Mouse (Mus musculus): ENCODE data around the gene Uggt2. TPM values are rescaled to one million over a fixed set of nuclear protein-coding genes. Genes with fewer than 3 reads are reported as not detected.

Gene Uggt2
- polyA plus RNA-seq, 1 experiment from 2014 or later: 11.2 TPM

DNA sequence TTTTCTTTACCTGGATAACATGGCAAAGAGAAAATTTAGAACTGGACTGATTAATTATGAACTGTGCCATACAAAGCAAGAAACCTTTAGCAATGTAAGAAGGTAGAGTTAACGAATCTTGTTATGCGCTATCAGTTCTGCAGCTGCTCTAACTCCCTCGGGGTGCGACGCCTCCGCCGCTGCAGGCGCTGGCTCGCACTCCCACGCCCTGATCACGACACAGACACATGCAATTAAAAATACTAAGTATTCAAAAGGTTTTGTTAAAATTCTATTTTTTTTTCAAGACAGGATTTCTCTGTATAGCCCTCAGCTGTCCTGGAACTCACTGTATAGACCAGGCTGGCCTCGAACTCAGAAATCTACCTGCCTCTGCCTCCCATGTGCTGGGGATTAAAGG is 85.7 kb downstream of the Uggt2 start:
- Histone ChIP-seq H3K27ac (no peak overlapping the region), H3K4me3 (no peak overlapping the region), H3K4me1 (no peaks in the 10 kb centered on the region), H3K36me3 (peaks cover 26% of the 10 kb centered on the region; the same call in 1 of the 2 replicates), H3K9me3 (no peaks in the 10 kb centered on the region), H3K27me3 (ENCODE audit: insufficient read depth, poor library complexity, severe bottlenecking) (no peaks in the 10 kb centered on the region)
- WGBS: 68% methylated on average over 12 of the region's 12 CpGs
- no peak for DNase-seq (ENCODE audit: low spot score)

DNA sequence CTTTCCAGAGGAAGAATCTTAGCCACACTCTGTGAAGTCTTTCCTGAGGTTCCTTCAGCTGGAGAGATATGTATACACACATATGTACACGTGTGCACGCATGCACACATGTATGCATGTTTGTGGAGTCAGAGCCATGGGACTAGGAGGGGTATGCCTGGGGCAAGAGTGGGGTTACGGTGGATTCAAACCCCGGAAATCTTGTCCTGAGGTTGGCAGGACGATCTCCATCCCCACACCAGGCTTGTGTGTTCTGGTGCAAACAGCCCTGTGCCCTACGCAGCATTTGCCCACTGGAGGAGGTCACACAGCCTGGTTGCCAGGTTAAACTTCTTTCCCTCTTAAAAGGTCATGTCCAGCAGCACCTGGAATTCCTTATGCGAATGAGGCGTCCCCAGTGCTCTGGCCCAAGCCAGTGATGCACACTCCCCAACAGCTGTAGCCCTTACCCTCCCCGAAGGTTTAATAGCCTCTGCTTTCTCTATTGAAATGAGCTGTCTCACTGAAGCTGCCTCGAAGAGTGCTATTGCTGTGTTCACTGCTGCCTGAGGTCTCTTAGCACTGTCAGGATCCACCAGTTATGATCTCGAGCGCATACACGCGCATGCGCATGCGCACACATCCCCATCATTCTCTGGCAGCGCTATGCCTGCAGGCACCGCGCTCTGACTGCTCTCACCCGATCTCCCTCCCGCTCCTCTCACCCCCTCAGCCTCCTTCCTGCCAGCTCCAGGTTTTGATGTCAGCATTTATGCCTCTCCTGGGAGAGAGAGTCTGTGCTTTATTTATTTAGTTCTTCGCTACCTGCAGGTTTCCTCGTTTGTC is 86.4 kb downstream of the Uggt2 start:
- no peak for DNase-seq (ENCODE audit: low spot score)
- Histone ChIP-seq H3K27me3 (ENCODE audit: insufficient read depth, poor library complexity, severe bottlenecking) (no peaks in the 10 kb centered on the region), H3K36me3 (peaks cover 26% of the 10 kb centered on the region; the same call in 1 of the 2 replicates), H3K4me1 (no peaks in the 10 kb centered on the region), H3K4me3 (peak overlapping the region; percentile 34; the same call in 1 of the 2 replicates), H3K27ac (no peak overlapping the region), H3K9me3 (no peaks in the 10 kb centered on the region)
- 67% methylated on average over 23 of the region's 23 CpGs for WGBS

DNA sequence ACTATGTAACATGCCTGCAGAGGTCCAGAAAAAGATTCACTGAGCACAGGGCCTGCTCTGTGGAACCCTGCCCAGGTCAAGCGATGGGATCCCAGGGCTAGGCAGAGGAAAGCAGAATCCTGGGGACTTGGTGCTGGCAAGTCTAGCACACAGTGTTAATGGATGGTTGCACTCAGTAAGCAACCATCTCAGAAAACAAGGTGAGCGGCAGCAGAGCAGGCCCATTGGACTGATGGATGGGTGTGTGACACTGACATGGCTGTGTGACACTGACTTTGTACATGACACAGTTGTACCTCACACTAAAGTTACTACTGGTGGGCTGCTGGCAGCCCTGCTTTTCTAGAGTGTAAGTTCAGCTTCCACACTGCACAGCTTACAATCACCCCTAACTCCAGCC is 89.7 kb downstream of the Uggt2 start:
- no peaks in the 10 kb centered on the region for H3K27me3 ChIP-seq (ENCODE audit: insufficient read depth, poor library complexity, severe bottlenecking)
- H3K27ac ChIP-seq: no peak overlapping the region
- H3K9me3 ChIP-seq: no peaks in the 10 kb centered on the region
- H3K4me1 ChIP-seq: 0 out of 2 replicates have a peak, but pooled peaks cover 3% of the 10 kb centered on the region
- 95% methylated on average over 2 of the region's 2 CpGs for WGBS
- peaks cover 22% of the 10 kb centered on the region; the same call in 1 of the 2 replicates for H3K36me3 ChIP-seq
- no peak overlapping the region for H3K4me3 ChIP-seq
- no peak for DNase-seq (ENCODE audit: low spot score)

DNA sequence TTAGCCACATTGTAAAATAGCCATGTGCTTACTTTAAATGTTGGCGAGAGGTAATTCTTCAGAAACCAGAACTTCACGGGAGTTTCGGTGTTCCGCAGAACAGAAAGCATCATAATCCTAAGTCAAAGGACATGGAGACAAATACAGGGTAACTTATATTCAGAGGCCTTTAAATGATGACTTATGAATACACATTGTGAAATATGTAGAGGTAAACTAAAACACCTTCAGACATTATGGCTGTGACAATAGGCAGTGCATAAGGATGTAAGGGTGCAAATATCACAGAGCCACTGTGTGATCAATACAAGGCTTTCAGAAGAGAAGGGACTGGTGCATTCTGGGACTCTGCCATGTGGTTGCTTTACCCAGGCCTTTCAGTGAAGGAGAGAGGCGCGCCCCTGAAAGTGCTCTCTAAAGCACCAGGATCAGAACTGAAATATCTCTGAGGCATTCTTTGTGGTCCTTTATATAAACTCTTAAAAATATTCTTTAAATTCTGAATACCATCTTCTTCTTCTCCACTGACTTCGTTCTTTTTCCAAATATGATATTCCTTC is 91.1 kb downstream of the Uggt2 start:
- WGBS: 52% methylated on average over 7 of the region's 7 CpGs
- H3K27ac ChIP-seq: 0 out of 2 replicates have a peak overlapping the region, but pooled peaks have one; percentile 73

DNA sequence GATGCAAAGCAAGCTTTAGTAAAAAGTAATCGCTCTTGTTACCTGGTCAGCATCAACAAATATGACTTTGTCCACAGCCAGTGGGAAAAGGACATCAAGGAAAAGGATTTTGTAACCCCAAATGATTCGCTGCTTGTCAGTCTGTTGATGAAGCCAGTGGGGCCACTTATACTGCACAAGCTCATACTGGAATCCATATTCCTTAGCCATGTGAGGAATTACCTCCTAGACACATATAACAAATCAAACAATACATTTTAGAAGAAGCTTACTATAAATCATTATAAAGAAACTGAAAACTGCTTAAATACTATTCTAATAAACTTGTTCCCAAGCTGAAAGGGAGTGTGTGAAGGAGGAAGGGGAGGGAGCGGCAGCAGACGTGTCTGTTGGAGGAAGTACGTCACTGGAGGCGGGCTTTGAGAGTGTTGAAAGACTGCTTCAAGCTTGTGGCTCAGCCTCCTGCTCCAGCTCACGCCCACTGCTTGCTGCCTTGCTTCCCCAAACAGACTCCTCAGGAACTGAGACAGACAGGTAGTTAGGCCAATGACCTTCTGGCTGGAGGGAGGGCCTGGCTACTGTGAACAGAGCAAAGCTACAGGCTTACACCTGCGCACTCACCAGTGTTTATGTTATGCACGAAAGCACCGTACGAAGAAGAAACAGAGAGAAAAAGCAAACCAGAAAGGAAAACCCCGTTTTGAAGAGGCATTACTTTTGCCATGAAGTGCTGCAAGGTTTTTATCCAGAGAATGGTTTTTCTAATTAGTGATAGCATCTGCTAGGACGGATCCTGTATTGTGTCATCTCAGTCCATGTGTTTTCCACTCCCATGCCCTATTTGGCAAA is 91.9 kb downstream of the Uggt2 start:
- DNase-seq (ENCODE audit: low spot score): peak; percentile 99
- Histone ChIP-seq H3K4me3 (peak overlapping the region; percentile 64), H3K36me3 (peaks cover 12% of the 10 kb centered on the region; the same call in 1 of the 2 replicates), H3K27me3 (ENCODE audit: insufficient read depth, poor library complexity, severe bottlenecking) (no peaks in the 10 kb centered on the region), H3K27ac (peak overlapping the region; percentile 73), H3K4me1 (0 out of 2 replicates have a peak, but pooled peaks cover 3% of the 10 kb centered on the region), H3K9me3 (no peaks in the 10 kb centered on the region)
- under 1% methylated on average over 13 of the region's 13 CpGs for WGBS

More for the DNA sequence above, 91.1 kb downstream of the Uggt2 start:
- DNase-seq (ENCODE audit: low spot score): no peak
- Histone ChIP-seq H3K36me3 (peaks cover 20% of the 10 kb centered on the region; the same call in 1 of the 2 replicates), H3K27me3 (ENCODE audit: insufficient read depth, poor library complexity, severe bottlenecking) (no peaks in the 10 kb centered on the region), H3K4me1 (0 out of 2 replicates have a peak, but pooled peaks cover 3% of the 10 kb centered on the region), H3K9me3 (no peaks in the 10 kb centered on the region), H3K4me3 (peak overlapping the region; percentile 64)

DNA sequence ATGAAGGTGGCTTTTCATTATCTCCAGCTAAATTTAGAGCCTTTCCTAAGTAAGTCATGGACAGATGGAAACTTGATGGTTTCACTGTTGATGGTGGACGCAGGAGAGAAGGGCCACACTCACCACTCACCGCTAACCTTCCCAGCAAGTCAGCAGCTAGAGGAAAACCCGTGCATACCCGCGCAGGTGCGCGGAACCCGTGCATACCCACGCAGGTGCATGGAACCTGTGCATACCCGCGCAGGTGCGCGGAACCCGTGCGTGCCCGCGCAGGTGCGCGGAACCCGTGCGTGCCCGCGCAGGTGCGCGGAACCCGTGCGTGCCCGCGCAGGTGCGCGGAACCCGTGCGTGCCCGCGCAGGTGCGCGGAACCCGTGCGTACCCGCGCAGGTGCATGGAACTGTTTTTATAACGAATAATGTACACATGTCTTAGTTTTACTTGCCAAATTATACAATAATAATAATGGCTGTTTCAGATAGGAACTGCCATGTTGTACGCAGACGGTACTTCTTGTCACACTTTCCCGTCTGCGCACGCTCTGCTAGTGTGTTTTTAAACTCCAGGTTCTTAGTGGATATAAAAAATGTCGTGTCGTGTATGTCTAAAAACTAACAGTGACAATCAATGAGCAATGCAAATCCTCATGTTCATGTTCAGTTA is 92.7 kb downstream of the Uggt2 start:
- H3K36me3 ChIP-seq: peaks cover 11% of the 10 kb centered on the region; the same call in 1 of the 2 replicates
- peak overlapping the region; percentile 64 for H3K4me3 ChIP-seq
- DNase-seq (ENCODE audit: low spot score): no peak
- H3K9me3 ChIP-seq: no peaks in the 10 kb centered on the region
- WGBS: 2% methylated on average over 49 of the region's 49 CpGs
- 0 out of 2 replicates have a peak, but pooled peaks cover 3% of the 10 kb centered on the region for H3K4me1 ChIP-seq
- H3K27me3 ChIP-seq (ENCODE audit: insufficient read depth, poor library complexity, severe bottlenecking): no peaks in the 10 kb centered on the region
- peak overlapping the region; percentile 71; the same call in 1 of the 2 replicates for H3K27ac ChIP-seq

DNA sequence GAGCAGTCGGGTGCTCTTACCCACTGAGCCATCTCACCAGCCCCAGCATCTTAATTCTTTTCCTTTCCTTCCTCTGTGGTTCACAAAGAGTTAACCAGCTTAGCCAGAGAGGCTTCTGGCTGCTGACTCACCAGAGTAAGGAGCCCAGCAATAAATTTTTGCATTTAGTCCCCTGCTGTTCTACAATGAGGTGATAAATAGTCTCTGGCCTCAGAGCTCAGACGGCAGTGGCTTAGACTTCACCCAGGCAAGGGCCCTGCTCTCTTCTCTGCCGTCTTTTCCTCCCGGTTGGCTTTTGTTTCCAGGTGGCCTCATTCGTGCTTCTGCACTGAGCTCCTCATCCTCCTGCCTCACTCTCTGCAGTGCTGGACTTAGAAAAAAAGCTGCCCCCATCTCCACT is 93.4 kb downstream of the Uggt2 start:
- H3K4me1 ChIP-seq: 0 out of 2 replicates have a peak, but pooled peaks cover 3% of the 10 kb centered on the region
- DNase-seq (ENCODE audit: low spot score): no peak
- H3K9me3 ChIP-seq: no peaks in the 10 kb centered on the region
- no peaks in the 10 kb centered on the region for H3K27me3 ChIP-seq (ENCODE audit: insufficient read depth, poor library complexity, severe bottlenecking)
- H3K36me3 ChIP-seq: peaks cover 12% of the 10 kb centered on the region
- 16% methylated on average over 5 of the region's 5 CpGs for WGBS
- H3K4me3 ChIP-seq: no peak overlapping the region
- H3K27ac ChIP-seq: no peak overlapping the region

DNA sequence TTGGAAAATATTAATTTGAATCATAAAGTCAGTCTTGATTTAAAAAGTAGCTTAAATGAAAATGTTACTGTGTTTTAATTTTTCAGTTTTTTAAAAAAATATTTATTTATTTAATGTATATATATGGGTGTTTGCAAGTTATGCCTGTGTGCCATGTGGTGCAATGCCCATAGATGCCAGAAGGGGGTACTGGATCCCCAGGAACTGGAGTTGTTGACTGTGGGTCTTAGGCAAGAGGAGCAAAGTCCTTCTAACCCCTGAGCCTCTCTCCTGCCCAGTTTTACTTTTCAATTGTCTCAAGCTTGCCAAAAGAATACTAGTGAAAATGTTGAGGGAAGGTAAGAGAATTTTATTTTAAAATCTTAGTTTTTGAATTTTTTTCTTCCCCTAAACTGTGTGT is 95.9 kb downstream of the Uggt2 start:
- H3K27ac ChIP-seq: no peak overlapping the region
- H3K36me3 ChIP-seq: peaks cover 16% of the 10 kb centered on the region
- no peak for DNase-seq (ENCODE audit: low spot score)
- no peak overlapping the region for H3K4me3 ChIP-seq
- 0 out of 2 replicates have a peak, but pooled peaks cover 3% of the 10 kb centered on the region for H3K4me1 ChIP-seq
- H3K27me3 ChIP-seq (ENCODE audit: insufficient read depth, poor library complexity, severe bottlenecking): no peaks in the 10 kb centered on the region
- H3K9me3 ChIP-seq: no peaks in the 10 kb centered on the region

DNA sequence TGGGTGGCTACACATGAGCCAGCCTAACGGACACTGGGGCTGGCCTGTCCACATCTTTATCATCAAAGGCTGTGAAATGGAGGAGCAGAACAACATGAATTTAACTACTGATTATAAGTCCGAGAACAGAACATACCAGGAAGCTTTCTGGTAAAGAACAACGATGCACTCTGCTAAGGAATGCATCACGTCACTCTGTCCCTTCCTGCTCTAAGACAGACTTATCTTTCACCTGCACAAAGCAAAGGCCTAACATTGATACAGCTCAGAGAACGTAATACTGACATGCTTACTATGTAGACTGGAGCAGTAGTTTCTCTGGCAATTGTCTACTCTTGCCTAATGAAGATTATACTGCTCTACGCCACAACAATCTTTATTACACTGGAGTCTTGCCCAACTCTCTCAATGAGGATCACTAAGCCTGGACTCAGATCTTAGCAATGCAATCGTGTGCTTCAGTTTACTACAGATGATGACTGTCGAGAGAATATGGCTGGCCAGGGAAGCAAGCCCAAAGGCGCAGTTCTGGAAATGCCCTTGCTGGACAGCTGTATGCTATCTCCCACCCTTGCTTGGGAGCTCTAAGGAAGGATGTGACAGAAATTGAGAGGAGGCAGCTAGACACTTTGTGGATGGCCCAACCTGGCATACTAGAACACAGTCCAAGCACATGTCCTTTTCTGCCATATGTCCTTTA is 103.9 kb downstream of the Uggt2 start:
- H3K36me3 ChIP-seq: peaks cover 47% of the 10 kb centered on the region
- 81% methylated on average over 9 of the region's 9 CpGs for WGBS
- H3K4me3 ChIP-seq: no peak overlapping the region
- H3K27ac ChIP-seq: no peak overlapping the region
- H3K27me3 ChIP-seq (ENCODE audit: insufficient read depth, poor library complexity, severe bottlenecking): no peaks in the 10 kb centered on the region
- no peak for DNase-seq (ENCODE audit: low spot score)
- H3K4me1 ChIP-seq: no peaks in the 10 kb centered on the region
- no peaks in the 10 kb centered on the region for H3K9me3 ChIP-seq

DNA sequence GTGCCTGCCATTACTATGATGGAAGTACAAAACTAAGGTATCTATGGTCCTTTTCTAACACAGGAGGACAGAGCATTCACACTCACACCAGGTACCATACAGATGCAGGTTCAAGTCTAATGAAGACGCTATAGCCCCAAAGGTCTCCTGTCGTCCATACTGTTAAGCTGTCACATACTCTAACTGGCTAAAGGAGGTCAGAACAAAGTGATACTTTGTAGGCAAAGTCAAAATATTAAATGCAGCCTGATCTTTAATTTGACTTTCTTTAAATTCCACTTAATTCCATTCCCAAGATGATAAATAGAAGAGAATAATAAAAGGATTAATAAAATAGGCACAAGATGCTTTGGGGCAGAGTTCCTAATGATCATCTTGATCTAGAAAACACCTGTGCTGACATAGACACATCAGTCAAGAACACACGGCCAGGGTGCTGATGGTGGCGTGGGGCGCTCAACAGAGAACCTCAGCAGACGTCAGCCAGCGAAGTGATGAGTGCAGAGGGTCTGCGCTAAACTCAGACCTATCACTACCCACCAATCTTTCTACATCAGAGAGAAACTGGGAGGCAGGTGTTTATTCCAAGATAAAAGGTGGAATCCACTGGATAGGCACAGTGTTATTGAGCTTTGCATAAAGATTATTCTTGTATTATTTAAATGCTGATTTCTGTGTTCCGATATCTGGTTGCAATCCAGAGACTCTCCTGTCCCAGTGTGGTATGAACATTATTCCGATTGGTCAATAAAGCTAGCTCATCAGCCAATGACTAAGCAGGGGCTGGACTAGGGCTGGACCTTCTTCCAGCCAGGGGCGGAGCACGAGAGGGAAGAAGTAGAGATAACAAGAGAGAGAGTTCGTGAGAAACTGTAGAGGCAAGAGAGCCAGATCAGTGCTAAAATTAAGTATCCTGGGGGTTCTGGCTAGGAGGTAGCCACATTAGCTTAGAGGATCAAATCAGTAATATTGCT is 111.4 kb downstream of the Uggt2 start:
- Histone ChIP-seq H3K27ac (no peak overlapping the region), H3K9me3 (no peaks in the 10 kb centered on the region), H3K36me3 (peaks cover 21% of the 10 kb centered on the region), H3K4me3 (peak overlapping the region; percentile 25; the same call in 1 of the 2 replicates), H3K4me1 (peaks cover 3% of the 10 kb centered on the region; the same call in 1 of the 2 replicates), H3K27me3 (ENCODE audit: insufficient read depth, poor library complexity, severe bottlenecking) (no peaks in the 10 kb centered on the region)
- WGBS: 37% methylated on average over 13 of the region's 13 CpGs
- DNase-seq (ENCODE audit: low spot score): peak; percentile 89
